Mouse (Mus musculus) midbrain, embryonic 16.5 days (tissue): ENCODE measurements at regions not wholly inside any gene's neighbourhood (a gene's known extent, or its start where the extent isn't known, plus 50 kb on each side); places are given as distances from the start of the nearest gene placed in this dataset.
"Not testable (repeated sequence)": the region's sequence is repeated elsewhere in the genome, so short reads cannot be mapped to it uniquely, and the experiment has no call there.

Experiments
- ATAC-seq: fragments of 200-750 bp; cut with Nextera tagmentation; 2 replicates; pipeline ENCODE4 v1.8.0; 2017; ENCODE audit warnings: moderate TSS enrichment
- H3K27ac ChIP-seq: fragments of 300-500 bp; sonication (generic); 2 replicates; pipeline ENCODE4 v1.5.1; 2014; ENCODE audit warnings: mild to moderate bottlenecking, low read length, mixed read lengths
- H3K27me3 ChIP-seq: fragments of 300-500 bp; sonication (generic); 2 replicates; pipeline ENCODE4 v1.6.1; 2014; ENCODE audit warnings: low read depth, low read length, mixed read lengths; ENCODE audit not compliant: control insufficient read depth, insufficient read depth
- H3K36me3 ChIP-seq: fragments of 300-500 bp; sonication (generic); 2 replicates; pipeline ENCODE4 v1.6.1; 2014; ENCODE audit warnings: mild to moderate bottlenecking, low read length, moderate library complexity, mixed read lengths; ENCODE audit not compliant: control insufficient read depth, insufficient read depth
- H3K4me1 ChIP-seq: fragments of 300-500 bp; sonication (generic); 2 replicates; pipeline ENCODE4 v1.6.1; 2014; ENCODE audit warnings: mild to moderate bottlenecking, low read length, mixed read lengths; ENCODE audit not compliant: control insufficient read depth, insufficient read depth
- H3K4me2 ChIP-seq: fragments of 300-500 bp; sonication (generic); 2 replicates; pipeline ENCODE4 v1.6.1; 2014; ENCODE audit warnings: mild to moderate bottlenecking, low read length, mixed read lengths
- H3K4me3 ChIP-seq: fragments of 300-500 bp; sonication (generic); 2 replicates; pipeline ENCODE4 v1.5.1; 2014; ENCODE audit warnings: low read depth, mild to moderate bottlenecking, low read length, moderate library complexity, mixed read lengths
- H3K9ac ChIP-seq: fragments of 300-500 bp; sonication (generic); 2 replicates; pipeline ENCODE4 v1.6.1; 2014; ENCODE audit warnings: low read depth, low read length, mixed read lengths
- H3K9me3 ChIP-seq: fragments of 300-500 bp; sonication (generic); replicated peaks from 2 replicates; pipeline ENCODE4 v1.6.1; 2014; ENCODE audit warnings: mild to moderate bottlenecking, low read length, mixed read lengths; ENCODE audit not compliant: control insufficient read depth, poor library complexity, severe bottlenecking
- WGBS: fragments of 180-500 bp; shearing (Covaris S2); extraction: QIAGEN DNeasy Blood & Tissue Kit; methylation state at CpG from one replicate; pipeline ENCODE4 v1.1.7; 2014; 5-methylcytosine and 5-hydroxymethylcytosine counted together

DNA sequence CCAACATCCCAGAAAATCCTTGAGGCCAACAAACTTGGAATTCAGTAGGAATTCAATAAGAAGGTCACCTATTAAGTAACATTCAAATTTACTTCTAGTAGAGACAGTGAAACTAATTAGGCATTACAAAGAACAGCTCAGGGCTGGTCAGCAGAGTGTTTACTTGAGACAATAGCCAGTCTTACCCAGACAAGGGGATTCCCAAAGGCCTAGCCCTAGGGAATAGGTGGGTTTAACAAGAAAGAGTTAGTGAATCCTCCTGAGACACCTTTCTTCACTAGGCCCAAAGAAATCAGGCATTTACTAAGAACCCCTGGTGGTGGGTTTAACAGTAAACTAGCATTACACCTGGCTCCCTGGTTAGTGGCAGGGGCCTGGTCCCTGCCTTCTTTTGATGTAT, 597.7 kb upstream of the Cdh9 start:
- H3K27me3 ChIP-seq, result no peaks in the 10 kb centered on the region
- no peak overlapping the region for H3K9ac ChIP-seq
- H3K4me1 ChIP-seq, result no peaks in the 10 kb centered on the region
- H3K4me2 ChIP-seq, result no peak overlapping the region
- no peaks in the 10 kb centered on the region for H3K9me3 ChIP-seq
- no peak for ATAC-seq
- H3K4me3 ChIP-seq, result no peak overlapping the region
- no peaks in the 10 kb centered on the region for H3K36me3 ChIP-seq
- H3K27ac ChIP-seq, result no peak overlapping the region

DNA sequence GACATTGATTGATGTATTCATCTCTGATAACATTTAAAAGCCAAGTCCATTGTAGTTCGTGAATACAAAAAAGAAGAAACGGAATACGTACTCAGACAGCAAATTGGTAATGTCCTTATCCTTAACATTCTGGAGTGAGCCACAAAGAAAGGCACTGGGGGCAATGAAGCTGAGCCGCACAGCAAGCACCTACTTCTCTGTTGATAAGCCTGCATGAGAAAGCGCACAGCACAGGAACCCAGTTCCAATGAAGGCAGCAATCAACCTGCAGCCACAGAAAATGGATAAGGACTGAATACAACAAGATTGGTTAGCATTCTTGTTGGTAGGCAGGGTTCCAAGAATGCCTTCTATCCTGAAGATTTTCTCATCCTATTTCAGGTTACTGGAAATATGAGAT, 570.4 kb upstream of the Cdh9 start:
- 0 out of 2 replicates have a peak overlapping the region, but pooled peaks have one; percentile 12 for H3K4me2 ChIP-seq
- WGBS, result 35% methylated on average over 5 of the region's 5 CpGs
- no peaks in the 10 kb centered on the region for H3K36me3 ChIP-seq
- H3K4me3 ChIP-seq, result no peak overlapping the region
- no peaks in the 10 kb centered on the region for H3K9me3 ChIP-seq
- H3K9ac ChIP-seq, result no peak overlapping the region
- 0 out of 2 replicates have a peak, but pooled peaks cover 4% of the 10 kb centered on the region for H3K4me1 ChIP-seq
- no peaks in the 10 kb centered on the region for H3K27me3 ChIP-seq
- ATAC-seq, result peak; percentile 54; the same call in 1 of the 2 replicates
- 0 out of 2 replicates have a peak overlapping the region, but pooled peaks have one; percentile 50 for H3K27ac ChIP-seq

DNA sequence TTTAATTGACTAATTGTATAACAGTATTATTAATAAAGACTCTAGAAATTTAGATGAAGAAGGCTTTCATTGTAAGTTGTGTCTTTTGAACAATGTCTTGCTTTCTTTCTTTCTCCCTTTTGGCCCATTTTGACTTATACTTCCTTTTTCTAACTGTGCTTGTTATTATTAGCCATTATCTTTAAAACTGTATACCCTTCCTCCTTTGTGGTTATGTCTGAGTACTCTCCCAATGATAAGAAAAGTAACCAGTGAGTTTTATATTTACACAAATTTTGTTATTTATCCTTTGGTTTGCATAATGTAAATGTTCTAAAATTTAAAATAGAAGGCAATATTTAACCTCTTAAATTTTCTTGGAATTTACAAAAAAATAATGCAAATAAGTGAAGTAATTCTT, 564.6 kb upstream of the Cdh9 start:
- H3K27ac ChIP-seq, result no peak overlapping the region

DNA sequence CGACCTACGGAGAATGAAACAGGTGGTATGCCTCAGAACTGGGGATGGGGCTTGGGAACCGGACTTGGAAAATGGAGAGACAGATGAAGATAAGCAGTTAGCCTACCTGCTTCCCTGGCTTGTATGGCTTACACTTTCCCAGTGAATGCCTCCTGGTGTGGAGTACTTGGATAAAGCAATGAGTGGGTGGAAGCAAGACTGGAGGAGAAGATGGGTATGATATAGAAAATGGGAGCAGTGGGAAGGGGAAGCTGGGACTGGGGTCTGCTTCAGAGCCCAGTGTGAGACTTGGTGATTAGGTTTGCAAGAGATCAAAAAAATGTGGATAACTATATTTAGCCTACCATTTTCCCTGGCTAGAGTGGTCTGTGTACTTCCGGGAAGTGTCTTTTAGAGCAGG, 515.2 kb upstream of the Cdh9 start:
- H3K9ac ChIP-seq, result no peak overlapping the region
- no peaks in the 10 kb centered on the region; the same call in 1 of the 2 replicates for H3K9me3 ChIP-seq
- ATAC-seq, result no peak
- WGBS, result 96% methylated on average over 4 of the region's 4 CpGs
- H3K4me3 ChIP-seq, result no peak overlapping the region
- no peaks in the 10 kb centered on the region for H3K27me3 ChIP-seq
- H3K27ac ChIP-seq, result no peak overlapping the region
- H3K36me3 ChIP-seq, result no peaks in the 10 kb centered on the region
- no peaks in the 10 kb centered on the region for H3K4me1 ChIP-seq
- H3K4me2 ChIP-seq, result no peak overlapping the region

More for the DNA sequence above, 564.6 kb upstream of the Cdh9 start:
- Histone ChIP-seq H3K27me3 (no peaks in the 10 kb centered on the region), H3K9ac (no peak overlapping the region), H3K36me3 (no peaks in the 10 kb centered on the region), H3K4me1 (no peaks in the 10 kb centered on the region), H3K4me3 (no peak overlapping the region), H3K9me3 (no peaks in the 10 kb centered on the region), H3K4me2 (no peak overlapping the region)
- no peak for ATAC-seq

DNA sequence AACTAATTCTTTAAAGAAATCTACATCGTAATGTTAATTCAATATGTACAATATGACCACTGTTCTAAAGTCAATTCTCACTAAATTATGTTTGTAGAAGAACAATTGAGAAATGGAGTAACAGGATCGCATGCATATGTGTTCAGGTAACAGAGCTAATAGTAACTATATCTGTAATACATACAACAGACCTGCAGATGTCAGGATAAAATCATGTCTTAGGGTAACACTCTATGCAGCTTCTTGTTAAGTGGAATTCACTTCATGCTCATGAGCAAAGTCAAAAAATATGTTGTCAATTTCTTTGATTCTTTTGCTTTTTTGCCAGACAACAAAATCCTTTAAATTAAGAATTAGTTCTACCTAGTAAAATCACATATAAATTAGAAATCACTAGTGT, 506.9 kb upstream of the Cdh9 start:
- H3K4me2 ChIP-seq, result no peak overlapping the region
- ATAC-seq, result no peak
- no peak overlapping the region for H3K9ac ChIP-seq
- WGBS, result 96% methylated on average over 2 of the region's 2 CpGs
- no peak overlapping the region for H3K4me3 ChIP-seq
- no peaks in the 10 kb centered on the region for H3K36me3 ChIP-seq
- no peak overlapping the region for H3K27ac ChIP-seq
- H3K4me1 ChIP-seq, result no peaks in the 10 kb centered on the region
- H3K27me3 ChIP-seq, result no peaks in the 10 kb centered on the region
- H3K9me3 ChIP-seq, result no peaks in the 10 kb centered on the region; the same call in 1 of the 2 replicates

DNA sequence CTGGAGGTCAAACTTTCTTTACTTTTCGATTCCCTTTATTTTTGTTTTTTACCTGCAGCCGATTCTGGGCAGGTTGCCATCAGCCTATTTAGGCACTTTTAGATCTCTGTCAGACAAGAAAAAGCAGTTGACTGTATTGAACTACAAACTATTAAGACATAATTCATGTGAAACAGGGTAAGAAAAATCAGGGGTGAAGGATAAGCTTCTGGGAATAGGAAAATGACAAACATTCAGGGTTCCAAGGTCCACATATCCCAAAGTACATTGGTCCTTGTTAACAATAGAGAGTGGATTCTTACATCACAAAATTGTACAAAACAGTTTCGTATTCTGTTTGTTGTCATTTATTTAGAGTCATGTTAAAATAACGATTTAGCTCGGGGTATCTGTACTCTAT, 480.0 kb upstream of the Cdh9 start:
- no peaks in the 10 kb centered on the region for H3K27me3 ChIP-seq
- no peak overlapping the region for H3K27ac ChIP-seq
- H3K36me3 ChIP-seq, result no peaks in the 10 kb centered on the region
- no peak overlapping the region for H3K4me2 ChIP-seq
- ATAC-seq, result no peak
- no peak overlapping the region for H3K4me3 ChIP-seq
- 82% methylated on average over 5 of the region's 5 CpGs for WGBS
- H3K4me1 ChIP-seq, result no peaks in the 10 kb centered on the region
- no peak overlapping the region for H3K9ac ChIP-seq
- no peaks in the 10 kb centered on the region for H3K9me3 ChIP-seq

DNA sequence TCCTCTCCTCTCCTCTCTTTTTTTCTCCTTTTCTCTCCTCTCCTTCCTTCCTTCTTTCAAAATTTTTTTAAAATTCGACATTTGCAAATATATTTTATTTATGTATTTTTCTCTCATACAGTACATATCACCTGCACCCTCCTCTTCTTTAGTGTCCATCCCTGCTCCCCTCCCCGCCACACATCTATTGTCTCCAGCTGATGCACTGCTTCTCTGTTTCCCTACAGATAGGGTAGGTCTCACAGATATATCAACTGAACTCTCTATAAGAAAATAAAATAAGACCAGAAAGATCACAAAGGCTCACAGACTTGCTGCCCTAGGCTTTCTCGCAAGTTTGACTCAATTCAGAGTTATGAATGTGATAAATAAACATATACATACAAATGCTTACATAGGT, 443.4 kb upstream of the Cdh9 start:
- H3K27ac ChIP-seq, result no peak overlapping the region
- H3K4me2 ChIP-seq, result no peak overlapping the region
- H3K27me3 ChIP-seq, result no peaks in the 10 kb centered on the region
- H3K36me3 ChIP-seq, result no peaks in the 10 kb centered on the region
- no peak for ATAC-seq
- 80% methylated on average over 3 of the region's 3 CpGs for WGBS
- H3K9ac ChIP-seq, result no peak overlapping the region
- H3K9me3 ChIP-seq, result no peaks in the 10 kb centered on the region
- H3K4me3 ChIP-seq, result no peak overlapping the region
- no peaks in the 10 kb centered on the region for H3K4me1 ChIP-seq

DNA sequence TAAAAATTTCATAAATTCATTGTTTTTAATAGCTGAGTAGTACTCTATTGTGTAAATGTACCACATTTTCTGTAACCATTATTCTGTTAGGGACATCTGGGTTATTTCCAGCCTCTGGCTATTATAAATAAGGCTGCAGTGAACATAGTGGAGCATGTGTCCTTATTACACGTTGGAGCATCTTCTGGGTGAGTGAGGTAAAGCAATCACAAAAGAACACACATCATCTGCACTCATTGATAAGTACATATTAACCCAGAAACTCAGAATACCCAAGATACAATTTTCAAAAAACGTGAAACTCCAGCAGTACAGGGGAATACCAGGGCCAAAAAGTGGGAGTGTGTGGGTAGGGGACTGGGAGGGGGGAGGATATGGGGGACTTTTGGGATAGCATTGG, 434.0 kb upstream of the Cdh9 start:
- H3K4me1 ChIP-seq, H3K9me3 ChIP-seq, H3K36me3 ChIP-seq, H3K9ac ChIP-seq, H3K4me2 ChIP-seq, ATAC-seq, H3K27me3 ChIP-seq, H3K4me3 ChIP-seq, H3K27ac ChIP-seq: not testable (repeated sequence)
- WGBS, result 75% methylated on average over 2 of the region's 2 CpGs

DNA sequence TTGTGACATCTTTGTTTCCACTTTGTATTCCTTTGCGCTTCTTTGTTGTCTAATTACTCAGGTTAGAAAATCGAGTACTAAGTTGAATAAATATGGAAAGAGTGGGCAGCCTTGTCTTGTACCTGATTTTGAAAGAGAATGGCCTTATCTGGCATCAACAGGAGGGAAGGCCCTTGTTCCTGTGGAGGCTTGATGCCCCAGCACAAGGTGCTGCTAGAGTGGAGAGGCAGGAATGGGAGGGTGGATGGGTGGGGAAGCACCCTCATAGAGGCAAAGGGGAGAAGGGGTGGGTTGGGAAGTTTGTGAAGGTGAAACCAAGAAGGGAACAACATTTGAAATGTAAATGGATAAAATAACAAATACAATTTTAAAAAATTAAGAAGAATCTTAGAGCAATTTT, 418.9 kb upstream of the Cdh9 start:
- Histone ChIP-seq H3K27ac (no peak overlapping the region), H3K9me3 (no peaks in the 10 kb centered on the region), H3K9ac (no peak overlapping the region), H3K4me3 (no peak overlapping the region), H3K4me2 (no peak overlapping the region), H3K36me3 (no peaks in the 10 kb centered on the region), H3K4me1 (no peaks in the 10 kb centered on the region), H3K27me3 (no peaks in the 10 kb centered on the region)
- ATAC-seq, result no peak
- WGBS, result 98% methylated on average over 2 of the region's 2 CpGs
